In genomic region chr11:51410771-51411170, GRCm38 (mm10) we compare ENCODE assay signal across 14 mouse cellular contexts.
"Had no signal": no experiment of that assay in that cellular context is flagged by ENCODE, and none has a peak within 500 bp of the region (broad histone marks: within the 10 kb centered on the region; RNA-seq: fewer than 3 reads in every experiment).

No protein-coding gene starts in this region.

- H3K9me3 ChIP-seq: megakaryocyte, embryonic 14.5 days; midbrain, embryonic 12.5 days; stomach, embryonic 15.5 days had no signal

- H3K27ac ChIP-seq: left cerebral cortex, adult 2 months; liver, embryonic 14.5 days; macrophage; midbrain, embryonic 12.5 days; stomach, embryonic 15.5 days had no signal

- DNase-seq: kidney, adult 11 months; kidney, postnatal 10 days; liver; lung, adult 2 months; lung, postnatal 10 days; right cerebral cortex, postnatal 14 days; thymus, adult 2 months; thymus, postnatal 25 days had no signal

- H3K27me3 ChIP-seq: megakaryocyte, embryonic 14.5 days; midbrain, embryonic 12.5 days; stomach, embryonic 15.5 days had no signal

- H3K4me2 ChIP-seq: midbrain, embryonic 12.5 days; stomach, embryonic 15.5 days had no signal

- H3K4me1 ChIP-seq: megakaryocyte, embryonic 14.5 days; midbrain, embryonic 12.5 days had no signal

- H3K4me3 ChIP-seq: left cerebral cortex, adult 2 months; megakaryocyte, embryonic 14.5 days; midbrain, embryonic 12.5 days; stomach, embryonic 15.5 days had no signal

- H3K9ac ChIP-seq: liver, embryonic 14.5 days; midbrain, embryonic 12.5 days; stomach, embryonic 15.5 days had no signal

- H3K36me3 ChIP-seq: midbrain, embryonic 12.5 days; stomach, embryonic 15.5 days had no signal
